Mouse (Mus musculus): Measurements from ENCODE around the gene 9930022D16Rik. TPM values are rescaled to one million over a fixed set of nuclear protein-coding genes. Genes with fewer than 3 reads are reported as not detected.
A peak's percentile ranks its signal among the peaks of the same experiment; 100 is the strongest.

9930022D16Rik gene
- polyA plus RNA-seq, 1 experiment from 2014 or later, result not detected

DNA sequence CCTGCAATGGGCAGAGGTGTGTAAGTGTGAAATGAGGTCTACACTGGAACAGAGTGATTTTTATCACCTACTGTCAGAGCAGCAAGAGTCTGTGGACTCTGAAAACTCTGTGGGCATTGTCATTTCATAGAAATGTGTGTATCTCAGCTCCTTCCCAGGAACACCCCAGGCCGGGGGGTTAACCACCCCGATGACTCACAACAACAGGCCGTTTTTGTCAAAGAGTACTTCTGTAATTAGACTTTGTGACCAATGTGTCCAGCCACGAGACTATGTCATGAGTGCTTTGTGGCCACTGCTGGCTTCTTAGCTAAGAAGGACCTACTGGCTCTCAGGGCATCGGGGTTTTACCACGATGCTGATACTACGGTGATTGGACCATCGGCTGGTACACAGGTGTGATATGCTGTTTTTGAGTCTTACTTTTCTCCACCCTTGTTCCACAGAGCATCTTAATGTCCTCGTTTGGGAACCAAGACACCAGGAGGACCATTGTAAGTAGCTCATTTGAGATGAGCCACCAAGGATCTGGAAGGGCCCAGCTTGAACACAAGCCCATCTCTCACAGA lies 3.8 kb downstream of the 9930022D16Rik start:
- no peak overlapping the region for H3K4me2 ChIP-seq
- peak; percentile 25; the same call in 1 of the 2 replicates for ATAC-seq (ENCODE audit: borderline replicate concordance, extremely low read depth, low FRiP score, low TSS enrichment)
- WGBS, result 80% methylated on average over 9 of the region's 9 CpGs

DNA sequence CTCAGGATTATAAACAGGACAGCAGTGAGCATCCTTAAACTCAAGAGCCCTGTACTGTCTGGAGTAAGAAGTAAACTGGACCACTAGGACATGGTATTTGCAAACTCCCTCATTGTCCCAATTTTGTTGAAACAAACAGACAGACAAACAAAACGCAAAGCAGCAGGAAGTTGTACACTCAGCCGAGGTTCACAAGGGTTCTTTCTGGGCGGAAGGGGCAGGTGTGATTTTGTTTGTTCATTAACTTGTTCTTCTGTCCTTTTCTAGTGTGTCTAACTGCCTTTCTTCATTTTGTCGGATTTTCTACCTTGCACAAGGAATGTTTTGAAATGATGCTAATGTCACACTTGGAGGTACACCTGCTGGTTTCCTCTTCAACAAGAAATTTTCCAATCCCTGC lies 5.7 kb downstream of the 9930022D16Rik start:
- ATAC-seq (ENCODE audit: borderline replicate concordance, extremely low read depth, low FRiP score, low TSS enrichment), result no peak
- 42% methylated on average over 4 of the region's 4 CpGs for WGBS

More for the DNA sequence above, 3.8 kb downstream of the 9930022D16Rik start:
- no peak overlapping the region for H3K4me3 ChIP-seq
- peaks cover 11% of the 10 kb centered on the region; the same call in 1 of the 2 replicates for H3K4me1 ChIP-seq
- no peaks in the 10 kb centered on the region for H3K9me3 ChIP-seq
- no peaks in the 10 kb centered on the region for H3K36me3 ChIP-seq
- no peak overlapping the region for H3K9ac ChIP-seq
- H3K27me3 ChIP-seq, result no peaks in the 10 kb centered on the region
- H3K27ac ChIP-seq, result no peak overlapping the region

DNA sequence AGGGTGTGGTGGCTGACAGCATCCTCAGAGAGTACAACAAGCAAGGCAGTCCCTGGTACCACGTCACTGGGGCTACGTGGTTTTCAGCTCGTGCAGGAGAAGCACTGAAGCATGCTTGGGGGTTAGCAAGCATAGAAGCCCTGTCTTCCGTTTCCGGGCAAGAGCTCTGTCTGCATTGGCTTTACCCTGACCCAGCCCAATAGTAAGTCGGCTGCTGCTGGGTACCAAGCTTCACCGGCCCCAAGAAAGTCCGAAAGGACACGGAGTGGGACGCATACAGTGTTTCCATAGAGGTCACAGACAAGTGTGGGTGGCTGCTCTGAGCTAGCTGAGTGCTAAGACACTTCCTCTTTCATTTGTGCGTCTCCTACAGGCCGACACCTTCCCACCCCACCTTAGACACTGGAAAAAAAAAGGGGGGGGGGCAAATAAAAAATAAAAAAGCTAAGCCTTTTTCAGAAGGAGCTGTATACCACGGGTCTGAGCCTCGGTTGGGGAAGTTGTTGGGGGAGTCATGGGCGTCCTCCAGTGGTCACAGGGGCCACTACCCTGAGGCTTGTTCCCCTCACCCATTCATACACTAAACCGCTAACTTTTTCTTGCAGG lies 6.3 kb downstream of the 9930022D16Rik start:
- H3K9ac ChIP-seq, result no peak overlapping the region
- 37% methylated on average over 16 of the region's 16 CpGs for WGBS
- no peak for ATAC-seq (ENCODE audit: borderline replicate concordance, extremely low read depth, low FRiP score, low TSS enrichment)
- H3K4me1 ChIP-seq, result peaks cover 11% of the 10 kb centered on the region
- no peaks in the 10 kb centered on the region for H3K27me3 ChIP-seq
- no peaks in the 10 kb centered on the region for H3K9me3 ChIP-seq
- no peaks in the 10 kb centered on the region for H3K36me3 ChIP-seq
- no peak overlapping the region for H3K4me3 ChIP-seq
- H3K27ac ChIP-seq, result no peak overlapping the region
- H3K4me2 ChIP-seq, result no peak overlapping the region; the same call in 1 of the 2 replicates

More for the DNA sequence above, 5.7 kb downstream of the 9930022D16Rik start:
- H3K4me1 ChIP-seq, result peaks cover 11% of the 10 kb centered on the region; the same call in 1 of the 2 replicates
- H3K9ac ChIP-seq, result no peak overlapping the region
- no peaks in the 10 kb centered on the region for H3K36me3 ChIP-seq
- H3K4me3 ChIP-seq, result no peak overlapping the region
- H3K4me2 ChIP-seq, result no peak overlapping the region; the same call in 1 of the 2 replicates
- H3K27ac ChIP-seq, result no peak overlapping the region
- H3K9me3 ChIP-seq, result no peaks in the 10 kb centered on the region
- no peaks in the 10 kb centered on the region for H3K27me3 ChIP-seq

DNA sequence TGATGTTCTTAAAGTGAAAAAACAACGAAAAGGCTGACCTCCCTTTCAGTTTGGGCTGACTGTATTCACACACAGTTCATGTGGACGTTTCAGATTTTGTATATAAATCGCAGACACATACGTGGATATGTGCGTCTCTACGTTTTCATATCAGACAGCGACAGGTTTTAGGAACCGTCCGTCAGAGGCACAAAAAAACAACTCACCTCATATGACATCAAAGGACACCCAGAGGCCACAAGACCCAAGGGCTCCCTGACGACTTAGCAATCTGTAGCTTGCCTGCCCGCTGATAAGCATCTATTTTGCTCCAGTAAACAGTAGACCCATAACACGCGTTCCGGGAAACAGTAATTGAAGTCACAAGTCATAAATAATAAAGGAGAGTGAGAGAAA lies 6.8 kb downstream of the 9930022D16Rik start:
- 57% methylated on average over 14 of the region's 14 CpGs for WGBS
- no peak overlapping the region for H3K4me3 ChIP-seq
- H3K4me1 ChIP-seq, result peaks cover 11% of the 10 kb centered on the region
- no peaks in the 10 kb centered on the region for H3K27me3 ChIP-seq
- ATAC-seq (ENCODE audit: borderline replicate concordance, extremely low read depth, low FRiP score, low TSS enrichment), result no peak
- no peak overlapping the region for H3K9ac ChIP-seq
- H3K4me2 ChIP-seq, result no peak overlapping the region
- no peaks in the 10 kb centered on the region for H3K9me3 ChIP-seq
- no peaks in the 10 kb centered on the region for H3K36me3 ChIP-seq
- H3K27ac ChIP-seq, result no peak overlapping the region

DNA sequence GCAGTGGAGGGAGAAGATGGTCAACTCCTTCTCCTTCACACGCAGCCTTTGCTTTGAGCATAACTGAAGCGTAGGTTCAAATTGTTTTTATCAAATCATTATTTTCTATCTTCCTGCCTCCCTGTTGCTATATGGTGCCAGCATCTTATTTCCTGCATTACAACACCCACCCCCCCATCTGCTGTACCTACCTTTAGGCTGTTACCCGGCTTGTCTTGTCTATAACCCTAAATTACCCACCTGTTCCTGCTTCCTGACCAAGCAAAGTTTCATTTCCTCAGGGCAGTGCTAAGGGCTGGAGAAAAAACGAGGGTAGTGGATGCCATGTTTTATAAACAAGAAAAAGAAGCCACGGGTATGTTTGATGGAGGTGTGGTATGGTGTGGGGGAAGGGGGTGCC lies 7.5 kb downstream of the 9930022D16Rik start:
- Histone ChIP-seq H3K9ac (no peak overlapping the region), H3K36me3 (no peaks in the 10 kb centered on the region), H3K27ac (no peak overlapping the region), H3K9me3 (no peaks in the 10 kb centered on the region), H3K4me1 (peaks cover 8% of the 10 kb centered on the region), H3K4me2 (no peak overlapping the region), H3K4me3 (no peak overlapping the region), H3K27me3 (no peaks in the 10 kb centered on the region)
- WGBS, result 73% methylated on average over 5 of the region's 5 CpGs
- ATAC-seq (ENCODE audit: borderline replicate concordance, extremely low read depth, low FRiP score, low TSS enrichment), result no peak

DNA sequence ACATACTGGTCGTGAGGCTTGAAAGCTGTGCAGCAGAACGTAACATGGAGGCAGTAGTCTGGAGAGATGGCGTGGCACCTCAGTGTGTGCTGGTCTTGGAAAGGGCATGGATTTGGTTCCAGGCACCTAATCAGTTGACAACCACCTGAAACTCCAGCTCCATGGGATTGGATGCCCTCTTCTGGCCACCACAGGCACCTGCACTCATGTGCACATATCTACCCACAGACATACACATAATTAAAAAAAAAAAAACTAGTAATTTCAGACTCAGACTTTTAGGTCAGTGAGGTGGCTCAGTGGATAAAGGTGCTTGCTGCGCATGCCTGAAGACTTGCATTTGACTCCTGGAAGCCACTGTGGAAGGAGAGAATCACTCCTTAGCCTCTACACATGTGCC lies 8.5 kb downstream of the 9930022D16Rik start:
- Histone ChIP-seq H3K9ac (no peak overlapping the region), H3K27ac (no peak overlapping the region), H3K4me3 (no peak overlapping the region), H3K4me1 (peaks cover 10% of the 10 kb centered on the region), H3K27me3 (no peaks in the 10 kb centered on the region), H3K4me2 (no peak overlapping the region), H3K9me3 (no peaks in the 10 kb centered on the region), H3K36me3 (no peaks in the 10 kb centered on the region)
- WGBS, result 92% methylated on average over 4 of the region's 4 CpGs
- ATAC-seq (ENCODE audit: borderline replicate concordance, extremely low read depth, low FRiP score, low TSS enrichment), result no peak

DNA sequence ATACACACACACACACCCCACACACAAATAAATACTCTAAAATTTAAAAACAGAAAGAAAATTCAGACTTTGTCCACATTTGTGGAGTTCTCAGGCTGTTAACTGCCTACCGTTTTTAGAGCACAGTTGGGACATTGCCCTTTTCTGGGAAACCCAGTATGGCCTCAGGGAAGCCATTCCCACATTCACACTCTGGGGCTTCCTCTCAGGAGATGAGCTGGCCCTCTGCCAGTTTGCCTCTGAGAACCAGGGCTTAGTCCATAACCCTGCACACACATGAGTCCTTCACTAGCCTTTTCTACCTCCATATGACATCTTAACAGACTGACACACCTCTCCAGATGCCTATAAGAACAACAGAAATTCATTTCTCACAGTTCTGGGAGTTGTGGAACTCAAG lies 9.6 kb downstream of the 9930022D16Rik start:
- H3K4me2 ChIP-seq, result no peak overlapping the region
- H3K9ac ChIP-seq, result no peak overlapping the region
- WGBS, result 48% methylated on average over 1 of the region's 1 CpGs
- ATAC-seq (ENCODE audit: borderline replicate concordance, extremely low read depth, low FRiP score, low TSS enrichment), result no peak
- no peak overlapping the region for H3K4me3 ChIP-seq
- H3K4me1 ChIP-seq, result peaks cover 10% of the 10 kb centered on the region
- no peaks in the 10 kb centered on the region for H3K36me3 ChIP-seq
- H3K9me3 ChIP-seq, result no peaks in the 10 kb centered on the region
- no peak overlapping the region for H3K27ac ChIP-seq
- H3K27me3 ChIP-seq, result no peaks in the 10 kb centered on the region

DNA sequence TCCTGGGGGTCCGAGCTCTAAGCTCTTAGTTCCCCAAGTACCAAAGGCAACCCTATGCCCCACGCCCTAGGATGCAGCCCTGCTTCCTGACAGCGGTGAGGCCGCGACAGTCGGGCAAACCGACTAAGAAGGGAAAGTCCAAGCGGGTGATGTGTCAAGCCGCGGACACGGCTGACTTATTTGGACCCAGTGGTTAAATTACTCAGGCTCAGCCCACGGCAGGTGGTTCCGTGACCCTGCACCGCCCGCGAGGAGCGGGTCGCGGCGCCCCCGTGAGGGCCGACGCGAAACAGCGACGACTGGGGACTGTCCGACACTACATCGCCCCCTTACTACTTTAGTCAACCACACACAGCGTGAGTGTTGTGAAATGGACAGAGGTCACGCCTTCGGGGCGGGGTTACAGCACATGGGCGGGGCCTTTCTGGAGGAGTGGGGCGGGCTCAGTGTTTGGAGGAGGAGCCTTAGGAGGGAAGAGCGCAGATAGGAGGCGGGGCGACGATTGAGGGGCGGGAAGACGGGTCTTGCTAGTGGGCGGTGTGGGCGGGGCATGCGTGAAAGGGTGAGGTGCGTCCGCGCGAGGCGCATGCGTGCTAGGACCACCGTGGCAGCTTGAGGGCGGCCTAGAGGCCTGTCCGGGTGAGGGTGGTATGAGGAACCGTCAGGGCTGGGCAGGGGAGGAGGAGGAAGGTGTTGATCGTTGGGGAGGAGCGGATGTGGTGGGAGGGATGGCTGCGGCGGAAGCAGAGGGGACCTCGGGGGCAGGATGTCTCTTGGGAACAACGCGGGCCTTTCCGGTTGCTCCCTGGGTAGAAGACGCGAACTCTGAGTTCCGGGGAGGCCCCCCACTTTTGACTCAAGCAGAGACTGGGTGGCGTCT lies 11.9 kb downstream of the 9930022D16Rik start, which contains the start of gene Amz2:
Gene Amz2 (plus strand): TSS at position 555 of the 880 bp plus-strand sequence.
- H3K36me3 ChIP-seq, result peaks cover 19% of the 10 kb centered on the region
- H3K4me3 ChIP-seq, result peak within 1 kb of the TSS; percentile 71
- no peaks in the 10 kb centered on the region for H3K9me3 ChIP-seq
- peak; percentile 98 for ATAC-seq (ENCODE audit: borderline replicate concordance, extremely low read depth, low FRiP score, low TSS enrichment)
- peak within 1 kb of the TSS; percentile 94 for H3K27ac ChIP-seq
- peak within 1 kb of the TSS; percentile 71 for H3K4me2 ChIP-seq
- H3K4me1 ChIP-seq, result peaks cover 10% of the 10 kb centered on the region
- peak within 1 kb of the TSS; percentile 72 for H3K9ac ChIP-seq
- WGBS, result under 1% methylated on average over 65 of the region's 65 CpGs
- no peaks in the 10 kb centered on the region for H3K27me3 ChIP-seq

DNA sequence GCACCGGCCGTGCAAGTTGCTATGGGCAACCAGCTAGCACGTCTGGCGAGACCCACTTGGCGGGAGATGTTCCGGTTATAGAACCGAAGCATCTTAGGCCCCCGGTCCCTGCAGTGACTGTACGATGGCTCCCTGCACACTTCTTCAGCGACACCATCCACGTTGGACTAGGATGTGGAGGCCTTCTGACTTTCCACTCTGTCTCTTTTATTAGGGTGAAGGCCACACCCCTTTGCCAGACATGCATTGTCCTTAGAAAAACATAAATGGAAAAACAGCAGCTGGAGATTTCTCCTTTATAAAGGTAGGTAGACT lies 12.5 kb downstream of the 9930022D16Rik start:
- no peak for ATAC-seq (ENCODE audit: borderline replicate concordance, extremely low read depth, low FRiP score, low TSS enrichment)
- no peaks in the 10 kb centered on the region for H3K9me3 ChIP-seq
- H3K9ac ChIP-seq, result peak overlapping the region; percentile 72
- 1% methylated on average over 11 of the region's 11 CpGs for WGBS
- peak overlapping the region; percentile 94 for H3K27ac ChIP-seq
- H3K27me3 ChIP-seq, result no peaks in the 10 kb centered on the region
- peaks cover 10% of the 10 kb centered on the region for H3K4me1 ChIP-seq
- peaks cover 25% of the 10 kb centered on the region for H3K36me3 ChIP-seq
- peak overlapping the region; percentile 70 for H3K4me2 ChIP-seq
- H3K4me3 ChIP-seq, result peak overlapping the region; percentile 71

DNA sequence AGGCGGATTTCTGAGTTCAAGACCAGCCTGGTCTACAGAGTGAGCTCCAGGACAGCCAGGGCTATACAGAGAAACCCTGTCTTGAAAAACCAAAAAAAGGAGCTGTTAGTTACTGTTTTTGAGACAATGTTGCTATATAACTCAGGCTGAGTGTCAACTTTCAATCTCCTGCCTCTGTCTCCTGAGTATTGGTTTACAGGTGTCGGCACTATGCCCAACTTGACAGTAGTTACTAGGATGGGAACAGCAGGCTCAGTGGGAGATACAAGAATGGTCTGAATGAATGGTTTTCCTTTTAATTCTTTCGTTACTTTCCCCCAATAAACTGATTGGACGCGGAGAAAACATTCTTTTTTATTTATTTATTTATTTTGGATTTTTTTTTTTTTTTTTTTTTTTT lies 13.6 kb downstream of the 9930022D16Rik start:
- WGBS, result 96% methylated on average over 5 of the region's 5 CpGs
- no peak overlapping the region for H3K4me3 ChIP-seq
- ATAC-seq (ENCODE audit: borderline replicate concordance, extremely low read depth, low FRiP score, low TSS enrichment), result no peak
- no peaks in the 10 kb centered on the region for H3K27me3 ChIP-seq
- peak overlapping the region; percentile 70; the same call in 1 of the 2 replicates for H3K4me2 ChIP-seq
- no peak overlapping the region for H3K9ac ChIP-seq
- no peak overlapping the region for H3K27ac ChIP-seq
- H3K9me3 ChIP-seq, result no peaks in the 10 kb centered on the region
- H3K4me1 ChIP-seq, result peaks cover 13% of the 10 kb centered on the region
- peaks cover 30% of the 10 kb centered on the region for H3K36me3 ChIP-seq

DNA sequence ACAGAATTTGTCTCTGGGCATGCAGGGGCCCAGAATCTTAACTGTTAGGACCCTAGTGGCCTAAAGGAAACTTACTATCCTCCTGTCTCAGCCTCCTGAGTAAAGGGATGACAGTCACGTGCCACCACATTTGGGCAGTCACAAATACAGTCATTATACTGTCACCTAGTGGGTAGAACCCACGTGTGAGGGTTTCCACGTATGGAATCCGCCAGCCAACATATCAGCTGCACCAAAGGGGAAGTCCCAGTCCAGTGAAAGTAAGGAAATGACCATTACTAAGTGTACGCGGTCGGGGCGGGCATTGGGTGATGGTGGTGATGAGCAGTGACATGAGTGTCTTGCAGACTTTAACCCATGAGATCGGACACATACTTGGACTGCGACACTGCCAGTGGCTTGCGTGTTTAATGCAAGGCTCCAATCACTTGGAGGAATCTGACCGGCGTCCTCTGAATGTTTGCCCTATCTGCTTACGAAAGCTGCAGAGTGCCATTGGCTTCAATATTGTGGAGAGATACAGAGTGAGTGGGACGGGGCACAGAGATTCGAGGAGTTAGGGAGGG lies 20.6 kb downstream of the 9930022D16Rik start:
- Histone ChIP-seq H3K4me1 (peaks cover 4% of the 10 kb centered on the region; the same call in 1 of the 2 replicates), H3K27me3 (no peaks in the 10 kb centered on the region), H3K36me3 (peaks cover 59% of the 10 kb centered on the region), H3K9me3 (no peaks in the 10 kb centered on the region), H3K27ac (no peak overlapping the region), H3K4me3 (no peak overlapping the region), H3K9ac (no peak overlapping the region), H3K4me2 (no peak overlapping the region)
- WGBS, result 87% methylated on average over 16 of the region's 16 CpGs
- no peak for ATAC-seq (ENCODE audit: borderline replicate concordance, extremely low read depth, low FRiP score, low TSS enrichment)

Measured in lung, embryonic 15.5 days (tissue).